Mouse (Mus musculus) kidney, postnatal 25 days (tissue): ENCODE measurements around the gene Dpagt1.
"Not testable (repeated sequence)": the region's sequence is repeated elsewhere in the genome, so short reads cannot be mapped to it uniquely, and the experiment has no call there.

Experiments used
- DNase-seq, 2 experiments: peaks; one replicate each; pipeline ENCODE4 v3.0.0; 2021; ENCODE audit warnings: mixed read lengths in 2 of 2

Dpagt1 gene

GRCm38 (mm10) chr9:44325768-44326370, at the start of gene Dpagt1:
TSS of gene Dpagt1 (plus strand) at chr9:44326019.
- no peak for DNase-seq

- no peak for DNase-seq
Measured at GRCm38 (mm10) chr9:44283183-44283582, 42.6 kb upstream of the Dpagt1 start.

GRCm38 (mm10) chr9:44286256-44286850, 39.5 kb upstream of the Dpagt1 start:
- no peak for DNase-seq

GRCm38 (mm10) chr9:44287003-44287400, 38.8 kb upstream of the Dpagt1 start:
- no peak for DNase-seq

GRCm38 (mm10) chr9:44287401-44288075, 38.3 kb upstream of the Dpagt1 start:
- DNase-seq = no peak

GRCm38 (mm10) chr9:44288076-44288958, 37.5 kb upstream of the Dpagt1 start, which contains the start of gene Abcg4:
TSS of gene Abcg4 (minus strand) at chr9:44288615.
- no peak for DNase-seq

- DNase-seq = no peak
Measured at GRCm38 (mm10) chr9:44288959-44289291, 36.9 kb upstream of the Dpagt1 start.

- DNase-seq = peak; percentile 71 to 78
Measured at GRCm38 (mm10) chr9:44292490-44292889, 33.3 kb upstream of the Dpagt1 start.

- not testable (repeated sequence) for DNase-seq
Measured at GRCm38 (mm10) chr9:44300001-44300400, 25.8 kb upstream of the Dpagt1 start.

GRCm38 (mm10) chr9:44305466-44306079, 20.2 kb upstream of the Dpagt1 start, which contains the start of gene Hinfp:
TSS of gene Hinfp (minus strand) at chr9:44305671.
- peak; percentile 98 to 100 for DNase-seq

GRCm38 (mm10) chr9:44306532-44306931, 19.3 kb upstream of the Dpagt1 start:
- DNase-seq = no peak

GRCm38 (mm10) chr9:44307248-44307647, 18.6 kb upstream of the Dpagt1 start:
- peak in 1 of 2 experiments; percentile 37 for DNase-seq

GRCm38 (mm10) chr9:44309756-44310155, 16.1 kb upstream of the Dpagt1 start:
- no peak for DNase-seq

GRCm38 (mm10) chr9:44310750-44311135, 15.1 kb upstream of the Dpagt1 start:
- no peak for DNase-seq

- DNase-seq = peak; percentile 61 to 80
Measured at GRCm38 (mm10) chr9:44311136-44312134, 14.4 kb upstream of the Dpagt1 start.

- DNase-seq = no peak
Measured at GRCm38 (mm10) chr9:44313476-44314256, 12.2 kb upstream of the Dpagt1 start.

- DNase-seq = no peak
Measured at GRCm38 (mm10) chr9:44314257-44314547, 11.6 kb upstream of the Dpagt1 start.

- no peak for DNase-seq
Measured at GRCm38 (mm10) chr9:44314910-44315309, 10.9 kb upstream of the Dpagt1 start.

GRCm38 (mm10) chr9:44317452-44317851, 8.4 kb upstream of the Dpagt1 start:
- DNase-seq = peak in 1 of 2 experiments; percentile 49

GRCm38 (mm10) chr9:44318076-44318825, 7.6 kb upstream of the Dpagt1 start:
- DNase-seq = peak; percentile 75 to 91
